Mouse (Mus musculus): ENCODE results near the gene Dbf4. TPM values are rescaled to one million over a fixed set of nuclear protein-coding genes. Genes with fewer than 3 reads are reported as not detected.

Gene Dbf4
- polyA plus RNA-seq, 1 experiment from 2014 or later, result 48.5 TPM

DNA sequence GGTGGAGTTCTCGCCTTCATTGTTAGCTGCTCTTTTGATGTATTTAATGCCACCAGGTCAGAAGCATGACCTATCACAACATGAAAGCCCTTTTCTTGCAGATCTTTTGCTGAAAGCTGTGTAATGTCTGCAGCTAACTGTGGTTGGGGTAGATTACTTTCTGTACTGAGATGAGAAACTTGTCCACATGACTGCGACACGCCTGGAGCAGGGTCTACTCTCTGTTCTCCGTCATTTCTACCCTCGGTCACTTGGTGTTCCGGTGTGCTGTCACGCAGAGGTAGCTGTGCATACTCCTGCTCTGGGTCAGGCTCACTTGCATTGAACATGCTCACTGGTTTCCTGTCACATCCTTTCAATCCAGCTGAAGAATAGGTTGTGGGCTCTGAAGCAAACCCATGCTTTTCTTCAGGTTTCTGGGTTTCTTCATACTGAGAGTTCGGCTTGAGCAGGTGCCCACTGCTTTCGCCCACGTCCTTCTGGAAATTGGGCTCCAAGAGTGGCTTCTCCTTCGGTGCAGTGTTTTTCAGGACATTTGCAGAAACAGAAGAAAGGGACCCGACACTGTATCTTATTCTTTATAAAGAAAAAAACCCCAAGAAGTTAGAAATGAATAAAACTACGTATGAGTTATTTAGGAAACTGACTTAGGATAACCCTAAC lies 24.8 kb downstream of the Dbf4 start:
- Histone ChIP-seq H3K4me1 (no peaks in the 10 kb centered on the region), H3K4me3 (no peak overlapping the region), H3K27ac (no peak overlapping the region), H3K36me3 (peaks cover 62% of the 10 kb centered on the region), H3K9me3 (no peaks in the 10 kb centered on the region), H3K27me3 (ENCODE audit: insufficient read depth, poor library complexity, severe bottlenecking) (no peaks in the 10 kb centered on the region)
- no peak for DNase-seq (ENCODE audit: low spot score)
- 96% methylated on average over 13 of the region's 13 CpGs for WGBS

DNA sequence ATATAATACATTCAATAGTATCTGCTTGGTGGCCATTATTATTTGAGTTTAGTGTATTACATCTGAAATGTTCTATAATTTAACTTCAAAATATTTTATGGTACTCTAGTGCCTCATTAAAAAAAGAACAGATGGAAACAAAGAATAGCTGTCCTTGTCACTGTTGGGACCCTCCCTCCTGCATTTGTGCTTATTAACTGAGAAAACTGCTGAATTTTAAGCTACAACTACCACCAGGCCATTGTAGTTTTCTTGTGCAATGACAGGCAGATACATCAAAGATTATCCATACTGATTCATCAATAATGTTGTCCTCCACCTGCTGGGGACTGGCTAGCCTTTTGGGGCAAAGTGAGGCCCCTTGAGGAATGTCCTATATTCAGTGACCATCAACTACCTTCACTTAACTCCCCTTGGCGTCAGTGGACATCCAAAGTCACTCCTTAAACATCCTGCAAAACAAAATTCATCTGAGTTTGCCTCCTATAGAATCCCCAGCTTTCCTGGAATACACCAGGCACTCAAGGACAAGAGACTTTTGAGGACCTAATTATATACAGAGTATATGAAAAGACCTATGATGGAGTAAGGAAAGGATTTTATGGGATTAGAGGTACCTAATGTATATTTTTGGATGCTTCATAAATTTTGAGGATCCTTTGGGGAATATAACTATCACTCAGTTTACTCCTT lies 28.5 kb downstream of the Dbf4 start:
- DNase-seq (ENCODE audit: low spot score), result no peak
- no peaks in the 10 kb centered on the region for H3K4me1 ChIP-seq
- no peak overlapping the region for H3K27ac ChIP-seq
- H3K27me3 ChIP-seq (ENCODE audit: insufficient read depth, poor library complexity, severe bottlenecking), result no peaks in the 10 kb centered on the region
- no peaks in the 10 kb centered on the region for H3K9me3 ChIP-seq
- peaks cover 38% of the 10 kb centered on the region for H3K36me3 ChIP-seq
- H3K4me3 ChIP-seq, result no peak overlapping the region
- WGBS, result 73% methylated on average over 1 of the region's 1 CpGs

DNA sequence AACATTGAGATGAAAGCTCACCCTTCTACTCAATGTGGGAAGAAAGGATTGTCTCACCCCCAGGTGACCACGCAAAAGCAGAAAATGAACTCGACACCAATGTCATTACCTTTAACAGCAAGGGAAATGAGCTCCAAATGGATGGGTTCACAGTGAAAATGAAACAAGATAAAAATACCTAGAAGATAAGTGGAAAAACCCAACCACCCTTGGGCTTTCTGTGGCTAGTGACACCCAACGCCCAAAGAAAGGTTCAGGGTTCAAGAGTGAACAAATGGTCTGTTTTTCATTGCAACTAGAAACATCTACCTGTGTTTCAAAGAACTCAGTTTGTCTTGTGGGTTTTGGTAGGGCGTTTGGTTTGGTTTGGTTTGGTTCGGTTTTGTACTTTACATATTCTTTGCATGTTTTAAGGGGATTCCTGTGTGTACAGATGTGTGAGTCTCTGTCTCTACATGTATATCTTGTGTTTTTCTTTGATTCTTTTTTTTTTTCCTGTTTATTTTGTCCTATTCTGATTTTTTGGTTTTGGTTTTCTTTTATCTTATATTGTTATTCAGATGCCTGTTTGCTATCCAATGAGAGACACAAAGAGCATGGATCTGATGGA lies 48.1 kb downstream of the Dbf4 start:
- H3K27ac ChIP-seq, result no peak overlapping the region
- no peaks in the 10 kb centered on the region for H3K27me3 ChIP-seq (ENCODE audit: insufficient read depth, poor library complexity, severe bottlenecking)
- no peak overlapping the region for H3K4me3 ChIP-seq
- no peak for DNase-seq (ENCODE audit: low spot score)
- H3K9me3 ChIP-seq, result no peaks in the 10 kb centered on the region
- WGBS, result 74% methylated on average over 5 of the region's 5 CpGs
- H3K36me3 ChIP-seq, result no peaks in the 10 kb centered on the region
- no peaks in the 10 kb centered on the region for H3K4me1 ChIP-seq

DNA sequence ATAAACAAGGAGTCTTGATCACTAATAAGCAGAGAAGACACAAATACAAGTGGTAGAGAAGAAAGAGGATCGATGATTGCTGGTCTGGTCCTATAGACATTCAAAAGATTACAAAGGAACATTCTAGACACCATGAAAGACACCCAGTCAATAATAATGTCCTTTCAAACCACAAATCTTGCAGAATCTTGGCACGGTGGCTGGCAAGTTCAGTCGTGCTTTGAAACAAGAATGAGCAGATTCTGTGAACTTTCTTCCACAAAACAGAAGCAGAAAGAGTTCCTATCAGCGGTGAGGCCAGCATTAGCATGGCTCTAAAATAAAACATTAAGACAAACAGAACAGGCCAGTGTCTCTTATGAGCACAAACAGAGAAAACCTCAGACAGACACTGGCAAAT lies 49.1 kb downstream of the Dbf4 start:
- no peak for DNase-seq (ENCODE audit: low spot score)
- no peak overlapping the region for H3K4me3 ChIP-seq
- no peak overlapping the region for H3K27ac ChIP-seq
- H3K27me3 ChIP-seq (ENCODE audit: insufficient read depth, poor library complexity, severe bottlenecking), result peaks cover 5% of the 10 kb centered on the region; the same call in 1 of the 2 replicates
- no peaks in the 10 kb centered on the region for H3K4me1 ChIP-seq
- no peaks in the 10 kb centered on the region for H3K36me3 ChIP-seq
- 76% methylated on average over 4 of the region's 4 CpGs for WGBS
- H3K9me3 ChIP-seq, result no peaks in the 10 kb centered on the region

DNA sequence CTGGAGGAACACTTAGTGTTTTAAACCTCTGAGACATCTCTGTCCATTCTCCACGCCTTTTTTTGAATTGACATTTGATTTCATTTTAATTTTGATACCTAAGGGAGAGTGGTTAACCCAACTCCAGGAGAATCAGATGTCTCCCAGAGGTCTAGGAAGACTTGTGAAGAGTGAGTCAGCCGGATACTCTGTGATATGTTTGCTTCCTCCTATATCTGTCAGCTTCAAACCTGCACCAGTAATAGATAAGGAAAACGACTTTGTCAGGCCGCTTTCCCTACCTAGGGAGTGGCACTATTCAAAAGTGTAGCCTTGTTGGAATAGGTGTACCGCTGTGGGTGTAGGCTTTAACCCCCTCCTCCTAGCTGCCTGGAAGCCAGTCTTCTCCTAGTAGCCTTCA lies 53.7 kb downstream of the Dbf4 start:
- H3K4me1 ChIP-seq, result peaks cover 6% of the 10 kb centered on the region; the same call in 1 of the 2 replicates
- H3K27me3 ChIP-seq (ENCODE audit: insufficient read depth, poor library complexity, severe bottlenecking), result peaks cover 12% of the 10 kb centered on the region; the same call in 1 of the 2 replicates
- no peak for DNase-seq (ENCODE audit: low spot score)
- no peak overlapping the region for H3K27ac ChIP-seq
- no peak overlapping the region for H3K4me3 ChIP-seq
- no peaks in the 10 kb centered on the region for H3K36me3 ChIP-seq
- 69% methylated on average over 5 of the region's 5 CpGs for WGBS
- no peaks in the 10 kb centered on the region for H3K9me3 ChIP-seq

DNA sequence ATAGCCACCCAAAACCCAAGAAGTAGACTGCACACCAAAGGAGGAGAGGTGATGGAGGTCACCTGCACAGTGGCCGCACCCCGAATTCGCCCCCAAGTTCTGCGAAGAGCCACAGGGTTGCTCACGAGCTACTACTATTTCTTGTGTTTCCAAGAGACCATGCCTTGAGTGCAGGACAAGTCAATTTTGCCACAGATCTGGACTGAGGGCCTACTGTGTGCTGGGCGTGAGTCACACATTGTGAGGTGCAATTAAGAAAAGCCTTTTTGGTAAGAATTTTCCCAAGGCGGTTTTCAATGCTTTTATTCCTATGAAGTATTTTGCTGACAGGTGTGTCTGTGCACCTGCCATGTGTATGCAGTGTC lies 54.2 kb downstream of the Dbf4 start:
- Histone ChIP-seq H3K27ac (no peak overlapping the region), H3K27me3 (ENCODE audit: insufficient read depth, poor library complexity, severe bottlenecking) (peaks cover 12% of the 10 kb centered on the region; the same call in 1 of the 2 replicates), H3K4me1 (peaks cover 6% of the 10 kb centered on the region; the same call in 1 of the 2 replicates), H3K4me3 (peak overlapping the region; percentile 79), H3K36me3 (no peaks in the 10 kb centered on the region), H3K9me3 (no peaks in the 10 kb centered on the region)
- WGBS, result 32% methylated on average over 7 of the region's 7 CpGs
- no peak for DNase-seq (ENCODE audit: low spot score)

DNA sequence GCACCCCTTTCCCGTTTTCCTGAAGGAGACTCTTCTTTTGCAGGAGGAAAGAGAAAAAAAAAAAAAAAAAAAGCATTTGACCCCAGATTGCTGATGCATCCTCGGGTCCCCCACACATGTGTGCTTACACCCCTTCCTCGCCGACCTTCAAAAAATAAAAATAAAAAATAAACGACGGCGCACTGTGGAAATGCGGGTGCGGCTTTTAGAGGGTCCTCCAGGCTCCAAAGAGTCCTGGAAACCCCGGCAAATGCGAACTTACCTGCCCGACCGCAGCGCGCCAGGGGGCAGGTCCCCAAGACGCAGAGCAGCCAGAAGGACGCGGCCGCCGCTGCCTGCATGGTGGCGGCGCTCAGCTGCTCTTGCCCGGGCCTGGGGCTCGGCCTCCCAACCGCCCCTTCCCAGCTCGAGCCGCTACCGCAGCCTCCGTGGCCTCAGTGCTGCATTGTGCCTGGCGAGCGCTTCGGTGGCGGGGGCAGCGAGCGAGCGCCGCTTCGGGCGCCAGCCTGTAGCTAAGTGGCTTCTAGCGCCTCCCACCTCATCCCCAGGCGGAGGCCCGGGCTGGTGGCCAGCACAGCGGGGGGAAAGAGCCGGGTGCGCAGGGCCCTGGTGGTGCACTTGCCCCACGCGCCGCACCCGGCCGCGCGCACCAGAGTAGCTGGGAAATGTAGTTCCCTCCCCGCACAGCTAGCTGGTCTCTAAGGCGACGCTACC lies 54.7 kb downstream of the Dbf4 start, which contains the start of gene Adam22:
Gene Adam22, minus strand, starts transcription at position 547 of the 714 bp plus-strand sequence.
- peak within 1 kb of the TSS; percentile 79 for H3K4me3 ChIP-seq
- peak within 1 kb of the TSS; percentile 86 for H3K27ac ChIP-seq
- H3K4me1 ChIP-seq, result peaks cover 6% of the 10 kb centered on the region; the same call in 1 of the 2 replicates
- H3K36me3 ChIP-seq, result no peaks in the 10 kb centered on the region
- peaks cover 12% of the 10 kb centered on the region; the same call in 1 of the 2 replicates for H3K27me3 ChIP-seq (ENCODE audit: insufficient read depth, poor library complexity, severe bottlenecking)
- peak; percentile 80 for DNase-seq (ENCODE audit: low spot score)
- under 1% methylated on average over 55 of the region's 55 CpGs for whole genome bisulfite sequencing
- H3K9me3 ChIP-seq, result no peaks in the 10 kb centered on the region

DNA sequence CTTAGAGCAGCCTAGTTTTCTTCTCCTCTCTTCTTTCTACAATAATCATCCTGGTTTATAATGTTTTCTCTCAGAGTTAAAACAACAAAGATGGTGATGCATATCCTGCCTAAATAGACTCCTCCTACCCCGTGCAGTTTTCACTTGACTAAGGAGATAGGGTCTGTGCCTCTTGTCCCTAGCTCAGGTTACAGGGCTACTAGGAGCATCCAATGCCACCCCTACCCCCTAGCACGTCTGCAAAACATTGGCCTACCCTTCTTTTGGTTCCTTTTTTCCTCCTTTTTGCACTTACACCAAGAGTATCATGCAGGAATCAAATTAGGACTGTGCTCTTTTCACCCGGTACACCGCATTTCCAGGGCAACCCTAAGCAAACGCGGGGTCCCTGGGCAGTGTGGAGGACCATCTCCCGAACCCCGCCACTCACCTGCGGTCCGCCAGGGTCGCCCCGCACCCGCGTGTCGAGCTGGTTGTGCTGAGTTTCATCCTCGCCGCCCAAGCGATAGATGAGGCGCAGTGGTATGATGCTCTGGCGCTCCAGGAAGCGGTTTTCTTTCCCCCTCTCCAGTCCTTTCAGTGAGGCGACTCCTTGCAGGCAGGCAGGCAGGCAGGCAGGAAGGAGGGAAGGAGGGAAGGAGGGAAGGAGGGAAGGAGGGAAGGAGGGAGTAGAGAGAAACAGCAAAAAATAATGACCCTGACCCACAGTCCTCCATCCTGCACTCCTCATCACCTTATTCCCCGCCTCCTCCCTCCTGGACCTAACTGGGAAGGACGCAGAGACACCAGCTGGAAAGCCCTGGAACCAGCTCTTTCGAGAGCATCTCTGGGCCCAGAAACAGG lies 55.5 kb downstream of the Dbf4 start:
- WGBS, result 3% methylated on average over 24 of the region's 25 CpGs
- H3K27me3 ChIP-seq (ENCODE audit: insufficient read depth, poor library complexity, severe bottlenecking), result peaks cover 12% of the 10 kb centered on the region; the same call in 1 of the 2 replicates
- peaks cover 6% of the 10 kb centered on the region; the same call in 1 of the 2 replicates for H3K4me1 ChIP-seq
- no peaks in the 10 kb centered on the region for H3K36me3 ChIP-seq
- no peaks in the 10 kb centered on the region for H3K9me3 ChIP-seq
- H3K4me3 ChIP-seq, result peak overlapping the region; percentile 79
- H3K27ac ChIP-seq, result 0 out of 2 replicates have a peak overlapping the region, but pooled peaks have one; percentile 0
- no peak for DNase-seq (ENCODE audit: low spot score)

DNA sequence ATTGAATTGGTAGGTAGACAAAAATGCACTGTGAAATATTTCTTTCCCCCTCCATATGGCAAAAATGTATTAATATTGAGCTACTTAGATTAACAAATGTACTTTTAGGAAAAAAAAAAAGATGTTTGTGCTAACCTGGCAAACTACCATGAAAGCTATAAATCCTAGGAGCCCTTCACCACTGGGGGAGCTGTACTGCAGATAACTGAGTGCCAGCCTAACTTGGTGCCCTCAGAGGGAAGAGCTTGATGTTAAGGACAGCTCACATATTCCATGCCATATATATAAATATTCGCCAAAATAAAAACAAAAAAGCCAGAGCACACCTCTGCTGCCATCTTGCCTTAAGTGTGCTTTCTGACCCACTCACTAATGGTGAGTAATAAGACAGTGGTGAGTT lies 60.2 kb downstream of the Dbf4 start:
- Histone ChIP-seq H3K27me3 (ENCODE audit: insufficient read depth, poor library complexity, severe bottlenecking) (no peaks in the 10 kb centered on the region), H3K36me3 (no peaks in the 10 kb centered on the region), H3K4me3 (no peak overlapping the region), H3K4me1 (peaks cover 14% of the 10 kb centered on the region), H3K9me3 (no peaks in the 10 kb centered on the region), H3K27ac (no peak overlapping the region)
- DNase-seq (ENCODE audit: low spot score), result no peak
- WGBS, result 43% methylated on average over 1 of the region's 1 CpGs

DNA sequence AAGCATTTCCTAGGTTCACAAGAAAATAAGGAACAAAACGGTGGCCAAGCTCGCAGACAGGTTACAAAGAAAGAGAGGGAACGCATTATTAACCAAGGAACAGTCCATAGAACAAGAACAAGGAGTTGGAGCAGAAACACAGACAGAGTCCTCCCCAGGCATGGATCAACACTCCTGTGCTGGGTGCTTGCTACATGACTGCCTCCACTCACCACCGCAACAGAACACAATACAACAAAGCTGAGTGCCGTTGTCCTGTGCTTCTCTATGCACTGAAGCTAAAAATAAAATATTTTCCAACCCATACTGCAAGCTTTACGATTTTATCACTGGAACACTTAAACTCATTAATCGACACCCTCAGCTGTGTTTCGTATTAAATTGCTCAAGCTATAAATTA lies 64.8 kb downstream of the Dbf4 start:
- Histone ChIP-seq H3K4me3 (no peak overlapping the region), H3K27ac (peak overlapping the region; percentile 30; the same call in 1 of the 2 replicates), H3K27me3 (ENCODE audit: insufficient read depth, poor library complexity, severe bottlenecking) (no peaks in the 10 kb centered on the region), H3K4me1 (peaks cover 13% of the 10 kb centered on the region), H3K9me3 (no peaks in the 10 kb centered on the region), H3K36me3 (no peaks in the 10 kb centered on the region)
- DNase-seq (ENCODE audit: low spot score), result no peak
- WGBS, result 62% methylated on average over 8 of the region's 8 CpGs

DNA sequence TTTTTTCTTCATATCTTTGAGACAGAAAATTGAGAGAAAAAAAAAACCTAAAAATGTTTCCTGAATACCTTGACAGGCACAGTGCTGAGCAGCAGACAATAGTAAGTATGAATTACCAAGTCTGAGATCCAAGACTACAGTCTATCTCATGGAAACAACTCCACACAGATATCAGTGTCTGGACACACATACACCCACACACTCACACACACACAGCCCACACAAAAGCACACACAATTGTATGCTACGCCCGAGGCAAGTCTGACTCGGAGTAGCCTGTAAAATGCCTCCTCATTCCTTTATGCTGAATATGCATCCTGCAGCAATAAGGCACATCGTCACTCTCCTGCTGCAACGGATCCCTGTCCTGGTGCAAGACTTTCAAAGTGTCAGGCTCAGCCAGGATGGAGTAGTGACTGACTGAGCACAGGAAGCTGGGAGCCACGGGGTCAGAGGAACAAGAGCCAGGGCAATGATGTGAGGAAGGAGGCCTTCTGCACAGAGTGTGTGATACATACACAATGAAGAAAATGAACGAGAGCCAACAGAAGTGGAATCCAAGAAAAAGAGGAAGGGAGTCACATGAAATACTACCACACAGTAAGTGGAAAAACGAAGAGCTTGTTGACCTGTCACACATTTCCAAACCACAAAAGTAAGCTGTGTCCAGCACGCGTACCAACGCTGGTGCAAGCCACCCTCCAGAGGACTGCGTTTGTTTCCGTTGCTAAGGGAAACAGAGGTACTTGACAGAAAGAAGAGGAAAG lies 65.4 kb downstream of the Dbf4 start:
- Histone ChIP-seq H3K36me3 (no peaks in the 10 kb centered on the region), H3K4me3 (no peak overlapping the region), H3K4me1 (peaks cover 13% of the 10 kb centered on the region), H3K27ac (peak overlapping the region; percentile 30; the same call in 1 of the 2 replicates), H3K27me3 (ENCODE audit: insufficient read depth, poor library complexity, severe bottlenecking) (no peaks in the 10 kb centered on the region), H3K9me3 (no peaks in the 10 kb centered on the region)
- no peak for DNase-seq (ENCODE audit: low spot score)
- WGBS, result 52% methylated on average over 13 of the region's 13 CpGs

Data from heart, embryonic 10.5 days (tissue).